Mouse (Mus musculus) kidney, adult 18-20 months (tissue): ENCODE data around the gene Reep1.
A peak's percentile ranks its signal among the peaks of the same experiment; 100 is the strongest.

Experiments
- DNase-seq: peaks from one replicate; pipeline ENCODE4 v3.0.0; 2021

Reep1 gene

DNA sequence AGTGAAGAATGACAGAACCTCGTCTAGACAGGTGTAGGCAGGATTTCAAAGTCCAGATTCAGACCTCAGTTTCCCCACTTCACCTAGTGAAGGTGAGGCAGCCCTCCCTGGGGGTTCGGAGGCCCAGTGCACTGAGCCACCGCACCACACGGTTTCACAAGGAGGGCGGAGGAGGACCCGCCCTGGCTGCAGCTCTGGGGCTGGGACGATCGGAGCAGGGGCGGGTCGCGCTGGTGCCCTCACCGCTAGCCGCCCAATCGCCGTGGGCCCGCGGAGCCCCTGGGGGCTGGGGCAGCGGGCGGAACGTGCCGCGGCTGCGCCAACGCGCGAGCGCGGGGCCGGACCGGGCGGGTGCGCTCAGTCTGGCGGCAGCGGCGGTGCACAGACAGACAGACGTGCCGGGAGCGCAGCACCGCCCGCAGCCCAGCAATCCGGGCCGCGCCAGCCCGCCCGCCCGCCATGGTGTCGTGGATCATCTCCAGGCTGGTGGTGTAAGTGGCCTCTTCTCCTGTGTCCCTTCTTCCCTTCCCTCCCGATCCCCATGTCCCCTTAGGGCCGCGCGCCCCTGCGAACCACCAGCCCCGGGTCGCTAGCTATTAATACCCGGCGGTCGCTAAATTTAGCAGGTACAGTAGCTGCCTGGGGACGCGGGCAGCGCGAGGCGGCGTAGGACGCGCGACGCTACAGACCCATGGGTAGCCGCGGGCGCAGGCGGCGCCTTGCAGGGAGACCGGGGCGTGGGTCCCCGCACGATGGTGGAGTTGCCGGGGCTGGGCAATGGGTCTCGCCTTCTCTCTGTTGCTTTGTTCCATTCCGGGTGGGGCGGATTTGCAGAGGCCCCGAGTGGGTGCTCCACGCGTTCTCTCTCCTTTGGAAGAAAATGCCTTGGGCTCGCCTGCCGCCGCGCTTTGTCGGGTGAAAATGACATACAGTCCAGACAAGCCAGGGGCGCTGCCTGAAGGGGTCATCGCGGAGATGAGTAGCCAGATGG, at the start of gene Reep1:
Gene Reep1 (plus strand): TSS at position 51 of the 991 bp plus-strand sequence.
- DNase-seq = peak; percentile 9

DNA sequence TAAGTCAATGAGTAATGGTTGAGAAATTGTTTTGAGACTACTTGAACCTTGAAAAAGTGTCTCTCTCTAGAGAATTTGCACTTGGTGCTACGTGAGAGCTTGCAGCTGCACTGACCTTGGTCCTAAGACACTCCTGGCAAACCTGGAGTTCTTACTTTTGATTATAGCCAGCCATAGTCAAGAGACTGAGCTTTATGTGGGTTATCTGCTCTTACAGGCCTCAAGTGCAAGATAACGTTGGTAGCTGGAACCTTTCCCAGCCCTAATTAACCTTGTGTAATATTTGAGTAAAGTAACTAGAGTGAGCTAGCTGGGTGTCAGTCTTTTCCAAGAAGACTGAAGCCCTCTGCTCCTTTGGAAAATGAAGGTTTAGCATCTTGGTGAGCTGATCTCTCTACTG, 49.1 kb upstream of the Reep1 start:
- no peak for DNase-seq

DNA sequence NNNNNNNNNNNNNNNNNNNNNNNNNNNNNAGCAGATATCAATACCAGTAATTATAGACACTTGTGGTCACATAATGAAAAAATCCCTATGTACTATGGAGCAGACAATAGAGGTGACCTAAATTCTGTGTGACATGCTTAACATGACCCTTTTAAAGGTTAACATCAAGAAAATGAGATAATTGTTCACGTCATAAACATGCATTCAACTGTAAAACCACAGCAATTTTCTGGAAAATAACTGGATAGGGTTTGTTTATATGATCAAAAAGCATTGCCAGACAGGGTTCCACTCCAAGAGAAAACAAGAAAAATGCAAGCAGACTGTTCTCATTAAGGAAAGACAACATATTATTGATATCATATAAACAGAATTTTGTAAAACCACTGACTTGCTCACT, 42.9 kb upstream of the Reep1 start:
- no peak for DNase-seq

DNA sequence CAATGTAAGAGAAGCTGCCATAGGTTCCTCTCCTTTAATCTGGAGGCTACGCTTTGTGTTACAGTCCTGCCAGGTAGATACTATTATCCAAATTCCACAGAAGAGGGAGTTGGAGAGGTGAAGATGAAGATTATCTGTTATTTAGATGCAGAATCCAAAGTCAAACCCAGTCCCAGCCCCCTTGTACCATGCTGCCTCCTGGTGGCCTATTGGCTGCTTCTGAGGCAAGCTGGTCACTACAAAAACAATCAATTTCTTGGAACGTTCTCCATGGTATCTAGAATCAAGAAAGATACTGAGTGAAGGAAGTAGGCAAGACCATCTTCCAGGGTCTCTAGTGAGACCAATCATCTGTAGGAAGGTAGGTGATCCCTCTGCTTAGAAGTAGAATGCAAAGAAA, 34.2 kb upstream of the Reep1 start:
- DNase-seq = peak; percentile 24

DNA sequence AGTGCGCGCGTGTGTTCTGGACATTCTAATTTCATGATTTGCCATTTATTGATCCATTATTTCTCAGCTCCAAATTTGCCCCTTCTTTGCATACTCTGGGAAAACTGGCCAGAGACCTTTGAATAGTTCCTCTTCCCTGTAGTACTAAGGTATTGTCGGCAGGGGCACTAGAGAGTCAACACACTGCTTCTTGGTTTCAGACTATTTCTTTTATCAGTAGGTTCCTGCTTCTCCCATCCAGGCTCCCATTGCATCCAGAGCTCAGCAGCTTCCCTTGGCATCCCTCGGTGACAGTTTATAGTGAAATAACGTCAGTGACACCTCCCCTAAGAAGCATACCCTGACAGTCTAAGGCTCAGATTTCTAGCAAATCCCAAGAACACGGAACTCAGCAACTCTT, 28.5 kb upstream of the Reep1 start:
- DNase-seq = no peak

DNA sequence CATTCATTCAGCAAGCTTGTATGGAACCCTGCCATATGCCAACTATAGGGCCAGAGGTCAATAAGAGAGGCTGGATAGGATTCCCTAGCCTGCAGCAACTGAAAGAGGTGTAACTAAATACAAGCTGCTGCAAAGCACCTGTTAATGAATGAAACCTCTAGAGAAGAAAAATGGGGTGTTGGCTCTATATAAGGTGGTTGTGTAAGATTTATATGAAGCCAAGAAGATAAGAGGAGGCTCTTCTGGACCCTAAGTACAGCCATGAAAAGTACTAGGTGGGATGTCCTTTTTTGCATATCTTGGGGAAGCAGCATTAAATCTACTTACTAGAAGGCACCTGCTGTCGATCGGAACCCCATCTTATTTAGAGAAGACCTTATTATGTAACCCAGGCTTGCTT, 12.2 kb upstream of the Reep1 start:
- DNase-seq = no peak

DNA sequence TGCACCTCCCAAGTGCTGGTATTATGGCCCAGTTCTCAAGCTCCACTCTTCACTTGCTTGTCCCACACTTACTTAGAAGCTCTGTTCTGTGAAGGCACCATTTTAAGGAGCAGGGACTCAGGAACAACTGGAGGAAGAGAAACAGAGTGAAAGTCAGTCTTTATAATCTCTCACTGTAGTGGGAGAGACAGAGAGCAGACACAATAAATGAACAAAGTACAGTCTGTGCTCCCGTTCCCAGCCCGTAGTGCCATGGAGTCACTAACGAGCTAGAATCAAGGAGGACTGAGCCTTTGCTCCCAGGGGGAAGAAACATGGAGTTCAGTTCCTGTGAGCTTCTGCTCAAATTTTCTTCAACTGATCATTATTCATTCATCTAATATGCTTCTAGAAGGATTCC, 11.8 kb upstream of the Reep1 start:
- DNase-seq = no peak

DNA sequence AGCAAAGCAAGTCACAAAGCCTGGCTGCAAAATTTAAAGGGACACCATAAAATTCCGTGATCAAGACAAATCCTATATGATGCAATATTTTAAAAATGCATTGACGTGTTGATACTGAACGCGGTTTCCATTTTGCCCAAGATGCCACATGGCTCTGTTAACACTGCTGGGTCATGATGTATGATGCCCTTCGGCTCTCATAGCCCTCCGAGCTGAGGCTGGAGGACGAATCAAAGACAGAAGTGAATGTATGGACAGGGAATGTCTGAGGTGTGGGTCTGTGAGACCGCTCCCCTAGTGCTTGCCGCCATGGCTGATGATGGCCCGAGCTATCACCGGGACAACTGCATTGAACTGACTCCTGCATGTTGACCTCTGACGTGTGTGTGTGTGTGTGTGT, 490 bp upstream of the Reep1 start:
- DNase-seq = no peak

DNA sequence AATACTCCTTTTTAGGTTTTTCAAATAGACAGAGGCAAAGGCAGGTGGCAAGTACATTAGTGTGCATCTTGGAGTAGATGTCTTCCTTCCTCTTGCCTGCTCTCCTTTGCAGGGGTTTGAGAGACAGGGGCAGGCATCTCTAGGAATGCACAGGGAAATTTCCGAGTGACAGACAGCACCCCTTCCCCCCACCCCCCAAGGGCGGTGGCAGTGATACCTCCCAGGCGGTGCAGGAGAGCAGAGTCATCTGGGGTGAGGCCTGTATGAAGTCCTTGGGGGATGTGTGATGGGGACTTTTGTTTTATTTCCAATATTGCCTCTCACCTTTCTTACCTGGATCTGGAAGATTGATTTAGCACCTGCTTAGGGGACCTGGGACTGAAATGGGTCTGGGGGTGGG, 1.2 kb downstream of the Reep1 start:
- no peak for DNase-seq

DNA sequence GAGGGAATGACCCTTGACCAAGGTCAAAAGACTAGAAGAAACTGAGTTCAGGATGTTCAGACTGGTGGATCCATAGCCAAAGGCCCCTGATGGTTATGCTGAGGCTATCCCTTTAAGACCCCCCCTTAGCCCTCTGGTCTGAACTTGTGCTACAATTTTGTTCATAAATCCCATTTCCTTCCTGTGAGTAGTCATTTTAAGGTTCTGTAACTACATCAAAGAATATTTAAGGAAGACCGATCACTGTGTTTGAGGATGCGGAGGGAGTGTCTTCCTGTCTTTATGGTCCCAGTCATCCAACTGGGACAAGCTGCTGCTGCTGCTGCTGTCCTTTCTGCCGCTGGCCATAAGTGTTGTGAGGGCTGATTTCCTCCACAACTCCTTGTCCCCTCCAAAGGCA, 3.0 kb downstream of the Reep1 start:
- no peak for DNase-seq

DNA sequence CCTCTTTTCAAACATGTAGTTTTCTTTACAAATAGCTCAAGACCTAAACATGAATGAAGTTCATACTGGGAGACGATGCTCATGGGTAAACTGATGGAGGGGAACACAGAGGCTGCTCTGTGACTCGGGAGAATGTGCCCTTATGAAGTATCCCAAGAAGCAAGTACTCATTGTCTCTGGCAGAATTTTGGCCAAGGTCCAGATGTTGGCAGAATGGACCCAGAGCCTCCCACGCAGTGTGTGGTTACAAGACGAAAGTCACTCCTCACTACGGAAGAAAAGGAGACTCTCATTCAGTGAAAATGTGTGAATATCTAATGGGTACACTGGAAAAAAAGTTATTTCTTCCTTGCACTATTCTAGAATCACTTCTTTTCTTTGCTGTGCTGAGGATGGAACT, 3.8 kb downstream of the Reep1 start:
- DNase-seq = no peak

DNA sequence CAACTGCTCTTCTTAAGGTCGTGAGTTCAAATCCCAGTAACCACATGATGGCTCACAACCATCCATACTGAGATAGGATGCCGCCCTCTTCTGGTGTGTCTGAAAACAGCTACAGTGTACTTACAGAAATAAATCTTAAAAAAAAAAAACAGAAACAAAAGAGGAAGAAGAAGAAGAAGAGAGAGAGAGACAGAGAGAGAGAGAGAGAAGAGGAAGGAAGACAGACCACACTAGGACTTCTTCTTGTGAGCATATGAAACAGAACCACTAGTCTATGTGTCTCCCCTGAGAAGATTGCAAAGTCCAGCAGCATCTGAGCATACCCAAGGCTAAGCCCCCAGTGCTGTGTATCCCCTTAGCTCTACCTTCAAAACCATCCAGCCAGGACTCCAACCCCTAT, 6.2 kb downstream of the Reep1 start:
- DNase-seq = no peak

DNA sequence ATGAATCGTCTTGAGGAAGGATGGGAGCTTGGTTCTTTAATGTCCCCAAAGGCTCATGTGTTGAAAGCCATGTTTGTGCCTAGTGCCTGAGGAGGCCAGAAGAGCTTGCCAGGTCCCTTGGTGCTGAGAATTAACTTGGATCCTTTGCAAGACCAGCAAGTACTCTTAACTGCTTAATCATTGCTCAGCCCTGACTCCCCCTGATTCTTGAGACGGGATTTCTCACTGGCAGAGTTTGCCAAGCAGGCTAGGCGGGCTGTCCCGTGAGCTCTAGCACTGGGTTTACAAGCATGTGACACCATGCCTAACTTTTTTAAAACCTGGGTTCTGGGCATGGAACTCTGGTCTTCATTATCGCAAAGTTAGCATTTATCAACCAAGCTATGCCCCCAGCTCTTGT, 7.6 kb downstream of the Reep1 start:
- no peak for DNase-seq

DNA sequence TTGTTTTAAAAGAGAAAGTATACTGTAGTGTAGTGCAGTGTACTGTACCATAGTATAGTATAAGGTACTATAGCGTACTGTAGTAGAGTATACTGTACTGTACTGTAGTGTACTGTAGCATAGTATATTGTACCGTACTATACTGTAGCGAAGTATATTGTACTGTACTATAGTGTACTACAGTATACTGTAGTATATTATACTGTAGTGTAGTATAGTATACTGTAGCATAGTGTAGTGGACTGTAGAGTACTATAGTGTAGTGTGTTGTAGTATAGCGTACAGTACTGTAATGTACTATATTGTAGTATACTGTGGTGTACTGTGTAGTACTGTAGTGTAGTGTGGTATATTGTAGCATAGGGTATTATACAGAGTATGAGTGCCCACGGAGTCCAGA, 9.1 kb downstream of the Reep1 start:
- DNase-seq = no peak

DNA sequence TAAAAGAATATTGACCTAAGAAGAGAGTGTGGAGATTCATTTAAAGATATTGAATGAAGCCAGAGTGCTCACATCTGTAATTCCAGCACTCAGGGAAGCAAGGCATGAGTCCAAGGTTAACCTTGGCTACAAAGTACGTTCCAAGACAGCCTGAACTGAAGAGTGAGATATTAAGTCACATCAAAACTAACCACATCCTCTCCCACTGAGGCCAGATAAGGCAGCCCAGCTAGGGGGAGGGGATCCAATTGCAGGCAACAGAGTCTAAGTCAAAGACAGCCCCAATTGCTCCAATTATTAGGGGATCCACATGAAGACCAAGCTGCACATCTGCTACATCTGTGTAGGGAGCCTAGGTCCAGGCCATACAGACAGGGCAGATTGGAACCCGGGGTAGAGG, 11.0 kb downstream of the Reep1 start:
- DNase-seq = no peak

DNA sequence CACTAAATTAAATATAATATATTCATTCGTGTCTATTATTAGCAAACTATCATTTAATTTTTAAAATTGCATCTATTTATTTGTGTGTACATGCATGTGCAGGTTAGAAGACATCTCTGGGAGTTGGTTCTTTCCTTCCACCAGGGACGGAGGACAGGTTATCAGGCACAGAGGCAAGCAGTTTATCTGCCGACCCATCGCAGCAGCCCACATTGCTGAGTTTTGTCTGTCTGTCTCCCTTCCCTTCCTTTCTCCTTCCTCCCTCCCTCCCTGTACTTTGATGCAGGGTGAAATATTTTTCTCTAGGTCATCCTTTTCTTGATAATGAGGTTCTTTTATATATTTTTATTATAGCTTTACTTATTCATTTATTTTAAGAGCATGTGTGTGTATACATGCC, 11.9 kb downstream of the Reep1 start:
- DNase-seq = no peak

DNA sequence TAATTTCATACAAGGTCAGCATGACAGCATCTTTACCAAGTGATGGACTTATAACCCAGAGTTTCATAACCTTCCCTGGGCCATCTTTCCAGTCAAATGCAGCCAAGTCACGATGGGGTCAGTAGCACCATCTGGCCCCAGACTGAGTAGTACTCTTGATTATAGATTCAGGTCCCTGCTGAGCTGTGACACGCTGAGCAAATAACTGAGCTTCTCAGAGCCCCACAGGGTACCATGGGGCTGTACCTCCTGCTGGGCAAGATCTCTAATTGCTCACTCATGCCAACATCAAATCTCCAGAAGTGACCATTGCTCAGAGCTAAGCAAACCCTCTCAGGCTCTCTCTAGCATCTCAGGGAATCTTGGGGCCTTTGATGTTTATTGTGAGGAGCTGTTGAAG, 15.6 kb downstream of the Reep1 start:
- no peak for DNase-seq

DNA sequence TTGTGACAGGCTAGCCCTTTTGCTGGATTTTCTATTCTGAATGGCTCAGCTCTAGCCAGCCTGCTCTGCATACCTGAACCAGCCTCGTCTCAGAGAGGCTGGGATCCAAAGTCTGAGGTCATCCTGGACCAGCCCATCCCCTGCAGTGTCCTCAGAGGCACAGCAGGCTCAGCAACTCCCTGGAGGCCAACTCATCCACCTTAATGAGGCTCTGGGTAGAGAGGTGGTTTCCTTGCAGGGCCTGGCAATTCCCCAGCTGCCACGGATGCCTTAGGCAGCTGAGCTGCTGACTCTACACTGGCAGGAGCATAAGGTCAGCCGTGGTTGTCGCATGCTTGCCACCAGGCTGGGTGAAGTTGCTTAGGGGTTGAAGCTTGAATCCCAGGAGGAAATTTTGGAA, 16.2 kb downstream of the Reep1 start:
- no peak for DNase-seq

DNA sequence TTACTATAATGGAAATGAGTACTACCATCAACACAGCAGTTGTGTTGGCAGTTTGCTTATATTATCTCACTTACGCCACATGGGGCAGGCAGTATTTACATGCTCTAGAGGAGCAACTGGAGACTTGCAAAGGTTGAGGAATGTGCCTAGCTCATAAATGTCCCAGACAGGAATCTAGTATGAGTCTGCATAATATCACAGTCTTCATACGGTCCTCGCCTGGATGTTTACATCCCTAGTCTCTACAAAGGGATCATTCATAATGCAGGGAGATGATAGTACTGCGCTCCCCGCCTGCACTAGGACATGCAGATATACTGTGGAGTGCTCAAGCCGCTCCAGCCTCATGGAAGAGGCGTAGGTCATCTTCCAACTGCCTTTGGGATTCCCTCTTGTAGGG, 19.3 kb downstream of the Reep1 start:
- DNase-seq = no peak

DNA sequence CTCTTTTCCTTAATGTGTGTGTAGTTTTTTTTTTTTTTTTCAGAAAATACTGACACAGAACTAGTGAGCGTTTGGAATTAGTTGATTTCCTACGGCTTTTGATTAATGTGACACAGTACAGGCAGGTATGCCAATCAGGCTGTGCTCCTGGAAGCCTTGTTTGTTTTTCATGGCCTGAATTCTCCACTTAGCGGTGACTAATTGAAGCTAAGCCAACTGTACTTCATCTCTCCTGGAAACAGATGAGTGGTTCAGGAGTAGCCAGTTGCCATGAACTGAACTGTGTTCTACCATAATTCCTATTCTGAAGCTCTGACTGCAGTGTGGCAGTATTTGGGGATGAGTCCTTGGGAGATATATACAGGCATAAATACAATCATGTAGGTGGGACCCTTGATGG, 20.9 kb downstream of the Reep1 start:
- DNase-seq = no peak

DNA sequence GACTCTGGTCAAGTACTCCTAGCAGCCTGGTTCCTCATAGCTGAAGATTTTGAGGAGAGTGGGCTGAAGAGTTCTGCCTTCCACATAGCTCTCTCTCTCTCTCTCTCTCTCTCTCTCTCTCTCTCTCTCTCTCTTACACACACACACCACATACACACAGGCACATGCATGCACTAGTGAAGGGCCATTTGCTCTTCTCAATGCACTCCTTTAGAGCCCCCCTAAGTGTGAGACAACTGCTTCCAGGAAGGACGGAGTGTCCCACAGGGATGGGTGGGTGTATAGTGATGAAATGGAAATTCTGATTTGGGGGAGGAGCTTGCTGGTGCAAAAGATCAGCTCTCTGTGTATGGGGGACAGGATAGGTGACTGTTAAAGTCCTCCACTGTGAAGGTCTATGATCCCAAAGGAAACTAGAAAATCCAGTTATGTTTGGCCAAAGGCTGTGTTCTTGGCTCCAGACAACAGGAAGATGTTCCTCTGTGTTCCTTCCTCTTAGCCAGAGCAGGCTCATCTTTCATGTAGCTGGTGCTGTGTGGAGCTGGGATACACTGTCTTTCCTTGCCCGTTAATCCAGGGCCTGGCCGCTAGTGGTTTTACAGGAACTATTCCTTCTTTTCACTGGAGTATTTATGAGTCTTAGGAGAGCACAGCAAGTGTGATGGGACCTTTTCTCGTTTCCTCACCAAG, 27.7 kb downstream of the Reep1 start:
- DNase-seq = peak; percentile 7

DNA sequence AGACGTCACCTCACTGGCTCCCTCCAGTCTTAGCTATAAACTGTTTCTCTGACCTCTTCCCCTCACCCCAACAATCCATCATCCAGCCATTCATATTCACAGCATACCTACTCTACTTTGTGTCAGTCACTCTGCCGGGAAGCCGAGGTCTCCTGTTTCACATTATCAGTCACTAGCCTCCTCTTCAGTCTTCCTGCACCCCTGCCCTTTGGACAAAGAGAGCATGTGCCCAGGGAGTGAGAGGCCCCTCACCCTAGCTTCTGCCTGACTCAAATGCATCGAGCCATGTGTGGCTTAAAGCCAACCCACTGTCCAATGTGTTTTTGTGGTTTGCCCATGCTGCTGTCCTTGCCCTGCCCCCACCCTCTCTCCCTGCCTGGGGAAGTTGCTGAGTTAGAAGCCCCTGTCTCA, 28.2 kb downstream of the Reep1 start:
- peak; percentile 7 for DNase-seq

DNA sequence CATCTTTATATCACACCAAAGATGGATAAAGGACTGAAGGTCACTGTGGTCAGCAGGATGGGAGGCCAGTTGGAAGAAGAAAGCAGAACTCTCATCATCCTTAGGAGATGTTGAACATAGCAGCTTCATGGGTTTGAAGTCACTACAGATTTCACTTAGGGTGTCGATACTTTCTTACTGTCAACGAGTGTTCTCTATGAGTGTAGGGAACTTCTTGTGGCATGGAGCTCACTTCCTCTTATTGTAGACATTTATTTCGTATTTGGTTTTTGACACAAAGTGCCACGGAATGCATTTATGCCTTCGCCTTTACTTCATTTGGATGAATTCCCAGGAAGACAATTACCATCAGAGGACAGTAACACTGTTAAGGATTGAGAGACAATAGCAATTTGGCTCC, 28.7 kb downstream of the Reep1 start:
- no peak for DNase-seq

DNA sequence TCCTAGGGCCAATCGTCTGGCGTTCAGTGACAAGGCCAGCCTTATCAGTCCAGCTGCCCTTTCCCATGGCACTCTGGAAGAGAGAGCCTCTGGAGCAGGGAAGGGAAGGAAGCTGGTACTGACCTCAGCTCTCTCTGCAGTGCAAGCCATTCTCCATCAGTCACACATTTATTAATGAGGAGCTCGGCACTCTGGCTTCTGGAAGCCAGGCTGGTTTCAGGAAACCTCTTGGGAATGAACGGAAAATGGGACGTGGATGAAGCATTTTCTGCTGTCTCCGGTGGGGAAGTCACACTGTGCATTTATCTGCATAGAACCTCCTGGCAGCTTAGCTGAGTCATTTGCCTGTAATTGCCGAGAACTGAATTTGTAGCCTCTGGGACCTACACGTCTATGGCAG, 29.8 kb downstream of the Reep1 start:
- no peak for DNase-seq
